Mouse (Mus musculus): ENCODE measurements around the gene Usp48.

DNA sequence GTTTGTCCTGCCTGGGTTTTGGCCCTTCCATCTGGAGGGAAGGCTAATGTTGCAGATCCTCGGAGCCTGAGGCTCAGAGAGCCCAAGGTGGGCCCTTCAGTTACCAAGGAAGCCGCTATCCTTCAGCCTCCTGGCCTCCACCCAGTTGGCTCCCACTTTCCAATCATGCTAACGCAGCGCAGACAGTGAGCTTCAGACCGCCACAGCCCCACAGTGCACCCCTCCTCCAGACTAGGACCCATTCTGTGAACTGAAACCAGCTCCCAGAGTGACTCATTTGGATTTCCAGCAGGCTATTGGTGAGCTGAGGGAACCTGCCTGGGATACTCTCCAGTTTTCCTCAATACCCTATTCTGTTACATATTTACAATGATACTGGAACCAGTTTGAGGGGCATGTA is 111.8 kb downstream of the Usp48 start:
- TF ChIP-seq CTCF (IDR thresholded peaks at IDR 0.05; ENCODE audit: low read depth) (no peak), EP300 (IDR thresholded peaks at IDR 0.05; ENCODE audit: low read depth) (no peak)

Data from liver, postnatal 0 days (tissue).